Mouse (Mus musculus): ENCODE data around the gene Timp4.

Gene Timp4

DNA sequence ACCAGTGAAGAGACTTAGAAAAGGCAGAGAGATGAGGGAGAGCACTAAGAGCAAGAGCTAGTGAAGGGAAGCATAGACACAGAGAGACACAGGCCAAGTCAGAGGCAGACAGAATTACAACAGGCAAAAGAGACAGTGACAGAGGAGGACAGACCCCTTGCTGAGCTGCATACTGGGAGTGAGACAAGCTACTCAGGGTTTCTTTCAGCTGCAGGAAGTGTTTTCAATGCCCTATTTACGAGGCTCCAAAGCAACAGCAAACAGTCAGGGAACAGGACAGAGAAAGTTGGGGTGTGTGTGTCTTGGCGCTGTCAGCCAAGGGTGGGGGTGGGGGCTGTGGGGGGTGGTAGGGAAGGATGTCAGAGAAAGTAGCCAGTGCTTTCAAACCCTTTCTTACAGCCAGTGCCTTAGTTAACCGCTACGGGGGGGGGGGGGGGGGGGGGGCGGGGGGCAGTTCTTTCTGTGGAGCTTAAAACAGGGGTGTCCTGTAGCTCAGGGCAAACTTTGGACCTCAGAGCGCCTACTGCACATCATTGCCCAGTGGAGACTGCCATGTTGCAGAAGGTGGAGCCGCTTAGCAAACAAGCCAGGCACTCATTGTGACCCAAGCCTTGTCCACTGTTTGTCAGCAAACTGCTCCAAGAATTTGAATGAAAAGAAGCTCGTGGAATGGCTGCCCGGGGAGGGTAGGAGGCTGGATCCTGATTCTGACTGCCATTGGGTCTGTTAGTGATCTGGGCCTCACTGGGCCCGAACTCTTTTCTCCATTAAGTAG is at the start of gene Timp4:
TSS of gene Timp4 (minus strand) at position 107 of the 775 bp plus-strand sequence.
- DNase-seq (ENCODE audit: low spot score): no peak

DNA sequence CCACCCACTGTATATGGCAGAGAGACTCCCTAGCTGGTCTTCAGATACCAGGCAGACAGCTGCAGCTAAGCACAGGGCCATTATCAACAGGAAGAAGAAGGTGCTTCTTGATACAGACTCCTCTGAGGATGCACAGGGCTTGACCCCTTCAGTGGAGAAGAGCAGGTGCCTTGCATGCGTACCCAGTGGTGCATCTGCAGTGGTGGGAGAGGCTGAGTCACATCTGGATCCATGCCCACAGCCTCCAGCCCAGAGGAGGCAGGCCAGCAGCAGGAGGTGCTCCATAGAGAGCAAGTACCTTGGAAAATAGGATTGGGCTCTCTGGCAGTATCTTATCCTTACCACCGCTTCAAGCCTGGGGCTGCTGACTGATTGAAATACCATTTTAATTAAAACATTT is 41.9 kb upstream of the Timp4 start:
- no peak for DNase-seq (ENCODE audit: low spot score)

GRCm38 (mm10) chr6:115292621-115293020 is 40.6 kb upstream of the Timp4 start:
- DNase-seq (ENCODE audit: low spot score): no peak

DNA sequence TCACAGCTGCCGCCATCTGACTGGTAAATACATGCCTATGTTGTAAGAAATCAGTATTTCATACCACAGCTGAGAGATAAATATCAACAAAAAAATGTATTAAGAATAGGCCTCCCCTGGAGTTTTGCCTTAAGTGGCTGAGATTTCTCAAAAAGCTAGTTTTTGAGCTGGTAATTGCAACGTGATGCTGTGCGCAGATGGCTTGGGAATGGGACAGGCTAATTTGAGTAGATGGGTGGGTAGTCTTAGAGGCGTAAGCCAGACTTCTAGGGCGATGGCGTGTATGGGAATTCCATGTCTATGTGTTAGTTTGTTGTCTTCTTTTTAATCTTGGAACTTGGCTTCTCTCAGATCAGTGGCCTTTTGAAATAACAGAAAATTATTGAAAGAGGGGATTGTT is 39.8 kb upstream of the Timp4 start:
- DNase-seq (ENCODE audit: low spot score): no peak

DNA sequence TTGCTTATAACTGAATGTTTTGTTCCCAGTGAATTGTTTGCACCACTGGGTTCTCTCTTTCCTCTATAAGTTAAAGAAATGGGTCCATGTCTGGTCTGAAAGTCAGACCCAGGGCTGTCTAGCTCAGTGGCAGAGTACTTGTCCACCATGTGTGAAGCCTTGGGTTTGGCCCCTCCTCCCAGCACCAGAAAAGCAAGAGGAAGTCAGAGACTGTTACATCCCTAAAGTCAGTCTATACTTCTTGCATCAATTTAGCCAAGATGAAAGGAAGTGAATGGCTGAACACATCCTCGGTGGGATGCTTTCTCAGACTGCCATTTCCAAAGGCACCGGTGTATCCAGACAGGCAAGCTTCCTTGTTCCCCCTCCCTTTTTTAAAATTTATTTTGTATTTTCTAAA is 39.1 kb upstream of the Timp4 start:
- no peak for DNase-seq (ENCODE audit: low spot score)

GRCm38 (mm10) chr6:115290561-115290960 is 38.6 kb upstream of the Timp4 start:
- no peak for DNase-seq (ENCODE audit: low spot score)

DNA sequence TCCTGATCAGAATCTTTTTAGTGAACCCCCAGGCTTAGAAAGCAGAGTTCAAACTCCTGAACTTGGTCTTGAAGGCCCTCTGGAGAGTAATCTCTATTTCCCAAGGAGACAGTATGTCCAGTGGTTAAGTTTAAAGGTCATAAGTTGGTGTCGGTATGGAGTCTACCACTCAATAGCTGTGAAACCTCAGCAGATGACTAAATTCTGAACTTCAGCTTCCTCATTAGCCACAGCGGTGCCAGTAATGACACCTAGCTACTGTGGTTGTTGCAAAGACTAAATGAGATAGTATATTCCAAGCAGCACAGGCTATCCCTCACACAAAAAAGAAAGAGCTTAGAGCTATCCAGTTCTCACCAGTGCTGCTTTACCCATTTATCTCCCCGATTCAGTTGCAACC is 36.2 kb upstream of the Timp4 start:
- no peak for DNase-seq (ENCODE audit: low spot score)

- DNase-seq (ENCODE audit: low spot score): no peak
Observed at GRCm38 (mm10) chr6:115286441-115286840, 34.4 kb upstream of the Timp4 start.

DNA sequence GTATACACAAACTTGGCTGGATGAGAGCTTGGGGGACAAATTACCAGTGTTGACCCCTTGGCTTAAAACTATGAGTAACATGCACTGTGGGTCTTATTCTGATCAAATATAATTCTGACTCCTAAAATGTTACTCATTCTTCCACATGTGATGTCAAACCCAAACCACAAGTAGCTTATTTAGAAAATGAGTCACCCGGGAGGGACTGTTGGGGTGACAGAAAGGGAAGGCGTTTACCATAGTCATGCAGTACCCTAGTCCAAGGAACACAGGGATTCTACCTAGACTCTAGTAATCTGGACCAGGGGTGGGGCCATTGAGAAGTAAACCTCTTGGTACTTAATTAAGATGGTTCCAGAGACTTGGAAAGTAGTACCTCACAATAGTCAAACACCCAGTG is 32.1 kb upstream of the Timp4 start:
- no peak for DNase-seq (ENCODE audit: low spot score)

DNA sequence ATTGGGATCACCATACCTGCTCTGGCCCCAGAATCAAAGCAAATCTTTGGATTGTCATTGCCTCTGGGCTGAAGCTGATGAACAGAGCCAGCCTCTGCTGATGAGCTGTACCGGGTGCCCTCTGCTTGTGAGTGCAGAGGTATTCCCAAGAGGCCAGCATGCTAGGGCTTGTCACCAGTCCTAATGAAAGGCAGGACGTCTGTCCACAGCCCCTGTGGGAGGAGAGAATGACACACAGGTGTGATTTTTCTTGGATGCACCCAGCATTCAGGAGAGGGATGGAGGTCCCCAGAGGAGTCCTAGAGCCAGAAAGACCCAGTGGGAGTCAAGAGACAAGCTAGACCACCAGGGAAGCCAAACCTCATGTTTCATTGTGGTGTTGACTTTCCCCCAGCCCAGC is 27.6 kb upstream of the Timp4 start:
- no peak for DNase-seq (ENCODE audit: low spot score)

GRCm38 (mm10) chr6:115278086-115278485 is 26.1 kb upstream of the Timp4 start:
- DNase-seq (ENCODE audit: low spot score): no peak

GRCm38 (mm10) chr6:115275116-115275815 is 23.3 kb upstream of the Timp4 start:
- no peak for DNase-seq (ENCODE audit: low spot score)

DNA sequence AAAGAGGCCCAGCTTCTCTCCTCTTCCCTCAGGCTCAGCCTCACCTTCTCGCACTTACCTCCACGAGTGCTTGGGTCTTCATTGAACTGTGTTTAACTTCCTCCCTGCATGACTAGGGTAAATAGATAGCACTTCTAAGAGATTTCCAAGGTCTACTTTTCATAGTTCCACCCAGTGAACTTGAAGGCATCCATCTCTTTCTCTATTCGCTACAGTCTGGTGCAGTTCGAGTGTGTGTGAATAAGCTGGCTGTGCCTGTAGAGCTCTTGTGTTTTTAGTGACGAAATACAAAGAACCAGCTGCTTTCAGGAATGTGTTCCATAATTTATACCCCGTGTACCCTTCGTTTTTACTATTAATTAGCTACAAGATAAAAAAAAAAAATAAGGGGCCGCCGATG is 22.7 kb upstream of the Timp4 start:
- DNase-seq (ENCODE audit: low spot score): no peak

DNA sequence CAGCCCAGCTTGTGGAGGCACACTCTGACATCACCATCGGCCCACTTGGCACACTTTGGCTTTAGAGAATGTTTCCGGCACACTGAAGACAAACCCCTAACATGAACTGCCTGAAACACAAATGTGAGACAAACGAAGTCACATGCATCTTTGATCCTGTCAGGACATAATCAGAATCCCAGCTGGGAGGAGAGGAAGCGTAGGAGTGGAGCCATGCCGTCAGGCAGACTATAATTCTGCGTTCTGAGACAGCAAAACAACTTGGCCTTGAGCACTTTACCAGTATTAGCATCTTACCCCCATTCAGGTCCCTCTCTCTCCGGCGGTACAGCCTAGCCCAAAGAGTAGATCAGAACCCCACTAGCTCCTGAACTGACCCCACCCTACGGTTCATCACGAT is 21.3 kb upstream of the Timp4 start:
- DNase-seq (ENCODE audit: low spot score): no peak

DNA sequence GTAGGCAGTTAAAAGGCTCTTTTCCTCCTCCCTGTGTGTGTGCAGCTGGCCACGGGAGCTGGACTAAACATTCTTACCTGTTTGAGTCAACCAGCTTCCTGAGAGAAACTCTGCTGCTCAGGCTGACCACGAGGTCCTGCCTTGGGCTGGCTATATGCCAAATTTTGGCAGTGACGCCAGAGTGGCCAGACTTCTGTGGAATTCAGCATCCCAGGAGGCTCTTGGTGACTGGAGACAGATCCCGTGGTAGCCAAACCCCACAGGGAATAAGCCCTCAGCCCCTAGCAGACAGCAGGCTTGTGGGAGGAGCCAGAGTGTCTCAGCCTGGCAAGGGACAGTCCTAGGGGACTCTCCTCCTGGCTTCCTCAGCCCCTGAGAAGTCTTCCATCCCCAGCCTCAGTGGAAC is 19.9 kb upstream of the Timp4 start:
- no peak for DNase-seq (ENCODE audit: low spot score)

GRCm38 (mm10) chr6:115271326-115271725 is 19.3 kb upstream of the Timp4 start:
- no peak for DNase-seq (ENCODE audit: low spot score)

DNA sequence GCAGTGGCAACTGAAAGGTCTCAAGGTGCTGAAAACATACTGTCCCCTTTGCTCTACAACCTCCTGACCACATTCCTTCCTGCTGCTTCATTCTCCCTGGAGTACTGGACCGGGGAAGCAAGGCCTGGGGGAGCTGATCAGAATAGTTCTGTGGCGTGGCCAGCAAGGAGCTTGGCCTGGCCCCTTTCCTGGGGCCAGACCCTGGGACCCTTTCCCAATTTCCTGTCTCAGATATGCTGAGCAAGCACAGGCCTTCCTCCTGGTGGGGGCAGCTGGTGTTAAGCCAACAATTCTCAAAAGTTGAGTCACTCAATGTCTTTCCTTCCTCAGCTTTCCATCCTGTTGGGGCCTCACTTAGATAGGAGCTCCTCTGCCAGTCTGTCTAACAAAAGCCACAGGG is 18.1 kb upstream of the Timp4 start:
- DNase-seq (ENCODE audit: low spot score): no peak

DNA sequence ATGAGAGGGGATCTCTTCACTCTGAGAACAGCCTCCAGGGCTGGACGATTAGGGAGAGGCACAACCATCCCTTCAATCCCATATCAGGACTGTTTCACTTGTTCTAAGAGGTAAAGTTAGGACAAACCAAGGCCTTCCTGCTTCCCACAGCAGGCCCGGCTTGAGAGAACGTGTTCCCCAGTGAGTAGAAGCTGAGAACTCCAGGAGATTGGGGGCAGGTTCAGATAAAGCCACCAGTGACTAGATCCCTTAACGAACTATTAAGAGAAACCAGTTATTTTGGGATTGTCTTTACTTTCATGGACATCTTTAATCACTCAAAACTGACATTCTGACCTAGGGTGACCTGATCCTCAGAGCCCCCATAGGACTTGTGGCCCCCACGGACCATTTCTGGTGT is 17.6 kb upstream of the Timp4 start:
- DNase-seq (ENCODE audit: low spot score): no peak

- DNase-seq (ENCODE audit: low spot score): no peak
Observed at GRCm38 (mm10) chr6:115268551-115269385, 16.8 kb upstream of the Timp4 start.

GRCm38 (mm10) chr6:115267916-115268315 is 15.9 kb upstream of the Timp4 start:
- DNase-seq (ENCODE audit: low spot score): no peak

DNA sequence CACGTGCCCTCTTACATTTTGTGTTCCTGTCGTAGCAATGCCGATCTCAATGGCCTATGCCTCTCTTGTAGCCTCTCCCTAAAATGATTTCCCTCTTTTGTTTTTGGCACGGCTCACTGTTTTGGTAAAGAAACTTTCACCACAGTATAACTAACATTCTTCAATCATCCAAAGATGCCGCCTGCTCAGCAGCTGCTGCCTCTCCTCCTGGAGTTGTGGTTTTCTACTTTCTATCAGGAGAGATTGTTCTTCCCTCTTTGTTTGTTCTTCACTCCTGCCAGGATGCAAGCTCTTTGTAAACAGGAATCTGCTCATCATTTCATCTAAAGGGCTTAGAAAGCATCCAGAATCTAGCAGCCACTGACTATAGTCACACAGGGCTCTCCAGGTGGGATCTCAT is 14.8 kb upstream of the Timp4 start:
- no peak for DNase-seq (ENCODE audit: low spot score)

GRCm38 (mm10) chr6:115260507-115260906 is 8.5 kb upstream of the Timp4 start:
- no peak for DNase-seq (ENCODE audit: low spot score)

GRCm38 (mm10) chr6:115255171-115255570 is 3.2 kb upstream of the Timp4 start:
- DNase-seq (ENCODE audit: low spot score): no peak
